Mouse (Mus musculus): ENCODE results near the gene Adgra1. TPM values are rescaled to one million over a fixed set of nuclear protein-coding genes. Genes with fewer than 3 reads are reported as not detected.

Adgra1 gene
- total and polyA plus RNA-seq, 2 experiments from 2014 or later: 0.12 TPM; not detected in 1

- ATAC-seq (ENCODE audit: insufficient read depth, low read depth): peak; percentile 56
- no peaks in the 10 kb centered on the region for H3K4me1 ChIP-seq (ENCODE audit: control insufficient read depth, insufficient read depth)
- 1% methylated on average over 50 of the region's 50 CpGs for WGBS
- peaks cover 43% of the 10 kb centered on the region for H3K27me3 ChIP-seq (ENCODE audit: control insufficient read depth, insufficient read depth, low read length)
- peak within 1 kb of the TSS; percentile 42 for H3K4me3 ChIP-seq (ENCODE audit: low read depth, low read length)
- H3K9me3 ChIP-seq (replicated peaks; ENCODE audit: control insufficient read depth, low read length): no peaks in the 10 kb centered on the region
- DNase-seq (ENCODE audit: low spot score): no peak
- no peak for TF ChIP-seq CTCF (IDR thresholded peaks at IDR 0.05; ENCODE audit: low read depth)
- TF ChIP-seq EP300 (IDR thresholded peaks at IDR 0.05; ENCODE audit: low read depth): no peak
- no peak within 1 kb of the TSS for H3K9ac ChIP-seq (replicated peaks; ENCODE audit: low read depth, low read length)
- H3K36me3 ChIP-seq (replicated peaks; ENCODE audit: control insufficient read depth, insufficient read depth, low read length): no peaks in the 10 kb centered on the region
- peak within 1 kb of the TSS; percentile 76 for H3K4me2 ChIP-seq (ENCODE audit: low read depth, low read length)
- no peak within 1 kb of the TSS for H3K27ac ChIP-seq (ENCODE audit: low read depth)
These were observed 60.9 kb downstream of the Adgra1 start, which contains the start of gene Kndc1 for GRCm38 (mm10) chr7:139894655-139895557. Kndc1 (plus strand) TSS chr7:139894696.

GRCm38 (mm10) chr7:139896271-139896670 is 62.3 kb downstream of the Adgra1 start:
- H3K4me1 ChIP-seq (ENCODE audit: control insufficient read depth, insufficient read depth): no peaks in the 10 kb centered on the region
- TF ChIP-seq EP300 (IDR thresholded peaks at IDR 0.05; ENCODE audit: low read depth): no peak
- TF ChIP-seq CTCF (IDR thresholded peaks at IDR 0.05; ENCODE audit: low read depth): no peak
- no peak overlapping the region for H3K4me3 ChIP-seq (ENCODE audit: low read depth, low read length)
- peaks cover 46% of the 10 kb centered on the region for H3K27me3 ChIP-seq (ENCODE audit: control insufficient read depth, insufficient read depth, low read length)
- ATAC-seq (ENCODE audit: insufficient read depth, low read depth): no peak
- no peak overlapping the region for H3K4me2 ChIP-seq (ENCODE audit: low read depth, low read length)
- no peak overlapping the region for H3K9ac ChIP-seq (replicated peaks; ENCODE audit: low read depth, low read length)
- 76% methylated on average over 7 of the region's 7 CpGs for WGBS
- H3K27ac ChIP-seq (ENCODE audit: low read depth): no peak overlapping the region
- no peak for DNase-seq (ENCODE audit: low spot score)
- H3K9me3 ChIP-seq (replicated peaks; ENCODE audit: control insufficient read depth, low read length): no peaks in the 10 kb centered on the region
- H3K36me3 ChIP-seq (replicated peaks; ENCODE audit: control insufficient read depth, insufficient read depth, low read length): no peaks in the 10 kb centered on the region

GRCm38 (mm10) chr7:139896796-139897195 is 62.8 kb downstream of the Adgra1 start:
- no peak for DNase-seq (ENCODE audit: low spot score)
- H3K4me1 ChIP-seq (ENCODE audit: control insufficient read depth, insufficient read depth): no peaks in the 10 kb centered on the region
- H3K9ac ChIP-seq (replicated peaks; ENCODE audit: low read depth, low read length): no peak overlapping the region
- H3K9me3 ChIP-seq (replicated peaks; ENCODE audit: control insufficient read depth, low read length): no peaks in the 10 kb centered on the region
- peaks cover 46% of the 10 kb centered on the region for H3K27me3 ChIP-seq (ENCODE audit: control insufficient read depth, insufficient read depth, low read length)
- ATAC-seq (ENCODE audit: insufficient read depth, low read depth): no peak
- no peak overlapping the region for H3K4me3 ChIP-seq (ENCODE audit: low read depth, low read length)
- 62% methylated on average over 7 of the region's 7 CpGs for WGBS
- TF ChIP-seq CTCF (IDR thresholded peaks at IDR 0.05; ENCODE audit: low read depth): no peak
- TF ChIP-seq EP300 (IDR thresholded peaks at IDR 0.05; ENCODE audit: low read depth): no peak
- no peak overlapping the region for H3K4me2 ChIP-seq (ENCODE audit: low read depth, low read length)
- H3K27ac ChIP-seq (ENCODE audit: low read depth): no peak overlapping the region
- no peaks in the 10 kb centered on the region for H3K36me3 ChIP-seq (replicated peaks; ENCODE audit: control insufficient read depth, insufficient read depth, low read length)

- Histone ChIP-seq H3K27me3 (ENCODE audit: control insufficient read depth, insufficient read depth, low read length) (peaks cover 38% of the 10 kb centered on the region), H3K4me2 (ENCODE audit: low read depth, low read length) (no peak overlapping the region), H3K9ac (replicated peaks; ENCODE audit: low read depth, low read length) (no peak overlapping the region), H3K27ac (ENCODE audit: low read depth) (no peak overlapping the region), H3K4me3 (ENCODE audit: low read depth, low read length) (no peak overlapping the region), H3K4me1 (ENCODE audit: control insufficient read depth, insufficient read depth) (no peaks in the 10 kb centered on the region), H3K36me3 (replicated peaks; ENCODE audit: control insufficient read depth, insufficient read depth, low read length) (no peaks in the 10 kb centered on the region), H3K9me3 (replicated peaks; ENCODE audit: control insufficient read depth, low read length) (no peaks in the 10 kb centered on the region)
- TF ChIP-seq CTCF (IDR thresholded peaks at IDR 0.05; ENCODE audit: low read depth): no peak
- no peak for TF ChIP-seq EP300 (IDR thresholded peaks at IDR 0.05; ENCODE audit: low read depth)
- DNase-seq (ENCODE audit: low spot score): no peak
- no peak for ATAC-seq (ENCODE audit: insufficient read depth, low read depth)
- 60% methylated on average over 2 of the region's 2 CpGs for WGBS
These were observed 64.6 kb downstream of the Adgra1 start for GRCm38 (mm10) chr7:139898606-139899005.

GRCm38 (mm10) chr7:139899505-139899904 is 65.5 kb downstream of the Adgra1 start:
- Histone ChIP-seq H3K9me3 (replicated peaks; ENCODE audit: control insufficient read depth, low read length) (no peaks in the 10 kb centered on the region), H3K27ac (ENCODE audit: low read depth) (no peak overlapping the region), H3K9ac (replicated peaks; ENCODE audit: low read depth, low read length) (no peak overlapping the region), H3K4me3 (ENCODE audit: low read depth, low read length) (no peak overlapping the region), H3K36me3 (replicated peaks; ENCODE audit: control insufficient read depth, insufficient read depth, low read length) (no peaks in the 10 kb centered on the region), H3K27me3 (ENCODE audit: control insufficient read depth, insufficient read depth, low read length) (peaks cover 29% of the 10 kb centered on the region), H3K4me2 (ENCODE audit: low read depth, low read length) (no peak overlapping the region), H3K4me1 (ENCODE audit: control insufficient read depth, insufficient read depth) (no peaks in the 10 kb centered on the region)
- no peak for ATAC-seq (ENCODE audit: insufficient read depth, low read depth)
- no peak for DNase-seq (ENCODE audit: low spot score)
- 65% methylated on average over 7 of the region's 7 CpGs for WGBS
- TF ChIP-seq CTCF (IDR thresholded peaks at IDR 0.05; ENCODE audit: low read depth) (no peak), EP300 (IDR thresholded peaks at IDR 0.05; ENCODE audit: low read depth) (no peak)

Measured in heart, postnatal 0 days (tissue).